Mouse (Mus musculus) left cerebral cortex, adult 18-20 months (tissue): ENCODE results near the gene Robo1. TPM values are rescaled to one million over a fixed set of nuclear protein-coding genes. Genes with fewer than 3 reads are reported as not detected.

Source experiments
- DNase-seq, 2 experiments: peaks; one replicate each; pipeline ENCODE4 v3.0.0; 2021 to 2022; ENCODE audit warnings: low spot score in 2 of 2, mixed read lengths in 1 of 2
- total RNA-seq, 2 experiments: library from RNA; stranded (reverse); gene quantifications; 2 replicates each; pipeline ENCODE4 v1.2.3; 2021

Gene Robo1
- total RNA-seq, 2 experiments from 2014 or later, result 47.0 to 48.7 TPM

- no peak for DNase-seq
These were observed 685.1 kb downstream of the Robo1 start for GRCm38 (mm10) chr16:72993189-72993588.

GRCm38 (mm10) chr16:72993594-72993993 is 685.5 kb downstream of the Robo1 start:
- no peak for DNase-seq

- peak; percentile 69 to 70 for DNase-seq
These were observed 687.3 kb downstream of the Robo1 start for GRCm38 (mm10) chr16:72995251-72995954.

GRCm38 (mm10) chr16:72995955-72996535 is 687.9 kb downstream of the Robo1 start:
- DNase-seq, result no peak

- no peak for DNase-seq
These were observed 690.6 kb downstream of the Robo1 start for GRCm38 (mm10) chr16:72998677-72999076.

- no peak for DNase-seq
These were observed 694.6 kb downstream of the Robo1 start for GRCm38 (mm10) chr16:73002685-73003084.

GRCm38 (mm10) chr16:73004601-73005000 is 696.5 kb downstream of the Robo1 start:
- no peak for DNase-seq

GRCm38 (mm10) chr16:73005831-73006230 is 697.7 kb downstream of the Robo1 start:
- no peak for DNase-seq

GRCm38 (mm10) chr16:73007434-73007833 is 699.3 kb downstream of the Robo1 start:
- DNase-seq, result no peak

GRCm38 (mm10) chr16:73011313-73011712 is 703.2 kb downstream of the Robo1 start:
- no peak for DNase-seq

GRCm38 (mm10) chr16:73012926-73013325 is 704.8 kb downstream of the Robo1 start:
- no peak for DNase-seq

- DNase-seq, result no peak
These were observed 706.4 kb downstream of the Robo1 start for GRCm38 (mm10) chr16:73014544-73014943.

GRCm38 (mm10) chr16:73015976-73016375 is 707.9 kb downstream of the Robo1 start:
- no peak for DNase-seq

GRCm38 (mm10) chr16:73016801-73017200 is 708.7 kb downstream of the Robo1 start:
- no peak for DNase-seq

GRCm38 (mm10) chr16:73024326-73024725 is 716.2 kb downstream of the Robo1 start:
- no peak for DNase-seq

GRCm38 (mm10) chr16:73027692-73028091 is 719.6 kb downstream of the Robo1 start:
- no peak for DNase-seq

- DNase-seq, result no peak
These were observed 722.9 kb downstream of the Robo1 start for GRCm38 (mm10) chr16:73030999-73031398.

- DNase-seq, result no peak
These were observed 727.3 kb downstream of the Robo1 start for GRCm38 (mm10) chr16:73035210-73035985.

- DNase-seq, result no peak
These were observed 730.4 kb downstream of the Robo1 start for GRCm38 (mm10) chr16:73038552-73038951.

GRCm38 (mm10) chr16:73062461-73062860 is 754.4 kb downstream of the Robo1 start:
- no peak for DNase-seq

- DNase-seq, result no peak
These were observed 759.7 kb downstream of the Robo1 start for GRCm38 (mm10) chr16:73067782-73068181.

GRCm38 (mm10) chr16:73072047-73072446 is 763.9 kb downstream of the Robo1 start:
- DNase-seq, result no peak
